Mouse (Mus musculus): Measurements from ENCODE around the gene Itpr1. TPM values are rescaled to one million over a fixed set of nuclear protein-coding genes. Genes with fewer than 3 reads are reported as not detected.

The Itpr1 gene
- polyA plus RNA-seq, 1 experiment: 37.7 TPM

GRCm38 (mm10) chr6:108510101-108510500 lies 297.2 kb downstream of the Itpr1 start:
- 46% methylated on average over 9 of the region's 9 CpGs for WGBS
- DNase-seq: no peak
- TF ChIP-seq POLR2A (IDR thresholded peaks at IDR 0.05; ENCODE audit: borderline replicate concordance, extremely low read depth, low read depth, low read length) (no peak), CTCF (IDR thresholded peaks at IDR 0.05; ENCODE audit: insufficient read depth, low read length) (no peak)
- Histone ChIP-seq H3K4me3 (replicated peaks; ENCODE audit: extremely low read depth, low read depth, low read length) (no peak overlapping the region), H3K4me1 (ENCODE audit: control insufficient read depth, insufficient read depth, low read length) (peaks cover 5% of the 10 kb centered on the region)

- WGBS: 65% methylated on average over 3 of the region's 3 CpGs
- no peak overlapping the region for H3K4me3 ChIP-seq (replicated peaks; ENCODE audit: extremely low read depth, low read depth, low read length)
- H3K4me1 ChIP-seq (ENCODE audit: control insufficient read depth, insufficient read depth, low read length): peaks cover 5% of the 10 kb centered on the region
- TF ChIP-seq POLR2A (IDR thresholded peaks at IDR 0.05; ENCODE audit: borderline replicate concordance, extremely low read depth, low read depth, low read length) (no peak), CTCF (IDR thresholded peaks at IDR 0.05; ENCODE audit: insufficient read depth, low read length) (no peak)
- DNase-seq: no peak
These were observed 299.2 kb downstream of the Itpr1 start for GRCm38 (mm10) chr6:108512097-108512496.

- H3K4me1 ChIP-seq (ENCODE audit: control insufficient read depth, insufficient read depth, low read length): peaks cover 7% of the 10 kb centered on the region
- no peak overlapping the region for H3K4me3 ChIP-seq (replicated peaks; ENCODE audit: extremely low read depth, low read depth, low read length)
- no peak for TF ChIP-seq POLR2A (IDR thresholded peaks at IDR 0.05; ENCODE audit: borderline replicate concordance, extremely low read depth, low read depth, low read length)
- TF ChIP-seq CTCF (IDR thresholded peaks at IDR 0.05; ENCODE audit: insufficient read depth, low read length): no peak
- DNase-seq: no peak
- WGBS: 86% methylated on average over 9 of the region's 9 CpGs
These were observed 300.1 kb downstream of the Itpr1 start for GRCm38 (mm10) chr6:108512994-108513393.

GRCm38 (mm10) chr6:108516248-108516647 lies 303.4 kb downstream of the Itpr1 start:
- DNase-seq: no peak
- TF ChIP-seq POLR2A (IDR thresholded peaks at IDR 0.05; ENCODE audit: borderline replicate concordance, extremely low read depth, low read depth, low read length) (no peak), CTCF (IDR thresholded peaks at IDR 0.05; ENCODE audit: insufficient read depth, low read length) (no peak)
- no peak overlapping the region for H3K4me3 ChIP-seq (replicated peaks; ENCODE audit: extremely low read depth, low read depth, low read length)
- 93% methylated on average over 1 of the region's 1 CpGs for WGBS
- H3K4me1 ChIP-seq (ENCODE audit: control insufficient read depth, insufficient read depth, low read length): peaks cover 2% of the 10 kb centered on the region; the same call in 1 of the 2 replicates

- DNase-seq: no peak
- TF ChIP-seq POLR2A (IDR thresholded peaks at IDR 0.05; ENCODE audit: borderline replicate concordance, extremely low read depth, low read depth, low read length) (no peak), CTCF (IDR thresholded peaks at IDR 0.05; ENCODE audit: insufficient read depth, low read length) (no peak)
- 59% methylated on average over 12 of the region's 12 CpGs for WGBS
- Histone ChIP-seq H3K4me3 (replicated peaks; ENCODE audit: extremely low read depth, low read depth, low read length) (no peak overlapping the region), H3K4me1 (ENCODE audit: control insufficient read depth, insufficient read depth, low read length) (peaks cover 2% of the 10 kb centered on the region; the same call in 1 of the 2 replicates)
These were observed 304.5 kb downstream of the Itpr1 start for GRCm38 (mm10) chr6:108517241-108517981.

GRCm38 (mm10) chr6:108517986-108518385 lies 305.1 kb downstream of the Itpr1 start:
- no peak for DNase-seq
- TF ChIP-seq POLR2A (IDR thresholded peaks at IDR 0.05; ENCODE audit: borderline replicate concordance, extremely low read depth, low read depth, low read length) (no peak), CTCF (IDR thresholded peaks at IDR 0.05; ENCODE audit: insufficient read depth, low read length) (no peak)
- peaks cover 2% of the 10 kb centered on the region; the same call in 1 of the 2 replicates for H3K4me1 ChIP-seq (ENCODE audit: control insufficient read depth, insufficient read depth, low read length)
- H3K4me3 ChIP-seq (replicated peaks; ENCODE audit: extremely low read depth, low read depth, low read length): no peak overlapping the region
- 68% methylated on average over 1 of the region's 1 CpGs for WGBS

GRCm38 (mm10) chr6:108518552-108518951 lies 305.7 kb downstream of the Itpr1 start:
- no peak for DNase-seq
- WGBS: 64% methylated on average over 14 of the region's 14 CpGs
- no peak overlapping the region for H3K4me3 ChIP-seq (replicated peaks; ENCODE audit: extremely low read depth, low read depth, low read length)
- H3K4me1 ChIP-seq (ENCODE audit: control insufficient read depth, insufficient read depth, low read length): peaks cover 2% of the 10 kb centered on the region; the same call in 1 of the 2 replicates
- TF ChIP-seq POLR2A (IDR thresholded peaks at IDR 0.05; ENCODE audit: borderline replicate concordance, extremely low read depth, low read depth, low read length) (no peak), CTCF (IDR thresholded peaks at IDR 0.05; ENCODE audit: insufficient read depth, low read length) (no peak)

- WGBS: 83% methylated on average over 9 of the region's 9 CpGs
- Histone ChIP-seq H3K4me1 (ENCODE audit: control insufficient read depth, insufficient read depth, low read length) (peaks cover 2% of the 10 kb centered on the region; the same call in 1 of the 2 replicates), H3K4me3 (replicated peaks; ENCODE audit: extremely low read depth, low read depth, low read length) (no peak overlapping the region)
- no peak for TF ChIP-seq CTCF (IDR thresholded peaks at IDR 0.05; ENCODE audit: insufficient read depth, low read length)
- TF ChIP-seq POLR2A (IDR thresholded peaks at IDR 0.05; ENCODE audit: borderline replicate concordance, extremely low read depth, low read depth, low read length): no peak
- DNase-seq: no peak
These were observed 306.4 kb downstream of the Itpr1 start for GRCm38 (mm10) chr6:108519327-108519726.

- WGBS: 86% methylated on average over 16 of the region's 16 CpGs
- Histone ChIP-seq H3K4me3 (replicated peaks; ENCODE audit: extremely low read depth, low read depth, low read length) (no peak overlapping the region), H3K4me1 (ENCODE audit: control insufficient read depth, insufficient read depth, low read length) (peaks cover 3% of the 10 kb centered on the region; the same call in 1 of the 2 replicates)
- TF ChIP-seq POLR2A (IDR thresholded peaks at IDR 0.05; ENCODE audit: borderline replicate concordance, extremely low read depth, low read depth, low read length): no peak
- TF ChIP-seq CTCF (IDR thresholded peaks at IDR 0.05; ENCODE audit: insufficient read depth, low read length): no peak
- no peak for DNase-seq
These were observed 311.2 kb downstream of the Itpr1 start for GRCm38 (mm10) chr6:108523956-108524616.

Measured in lung, adult 2 months (tissue).